Mouse (Mus musculus): ENCODE measurements around the gene Gm13276.
"Not testable (repeated sequence)": the region's sequence is repeated elsewhere in the genome, so short reads cannot be mapped to it uniquely, and the experiment has no call there.

DNA sequence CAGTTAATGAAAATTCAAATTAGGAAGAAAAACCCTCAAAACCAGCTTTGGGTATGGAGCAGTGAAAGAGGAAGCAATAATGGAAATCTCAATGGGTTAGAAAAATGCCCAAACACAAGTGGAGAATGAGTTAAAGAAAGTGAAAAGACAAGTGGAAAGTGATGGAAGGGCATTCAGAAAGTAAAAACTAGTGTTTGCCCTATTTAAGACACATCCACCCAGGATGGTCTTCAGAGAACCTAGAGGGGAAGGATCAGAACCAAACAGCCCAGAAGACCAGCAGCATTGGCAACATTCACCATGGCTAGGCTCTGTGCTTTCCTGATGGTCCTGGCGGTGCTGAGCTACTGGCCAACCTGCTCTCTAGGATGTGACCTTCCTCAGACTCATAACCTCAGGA lies 49.7 kb downstream of the Gm13276 start, which contains the start of gene Ifna5:
- TF ChIP-seq POLR2A (IDR thresholded peaks at IDR 0.05; ENCODE audit: extremely low read depth, insufficient read depth, low read length); CTCF (IDR thresholded peaks at IDR 0.05; ENCODE audit: low read depth, low read length): not testable (repeated sequence)
